Mouse (Mus musculus) thymus, postnatal 0 days (tissue): ENCODE results near the gene Dennd4a. TPM values are rescaled to one million over a fixed set of nuclear protein-coding genes. Genes with fewer than 3 reads are reported as not detected.
"Not testable (repeated sequence)": the region's sequence is repeated elsewhere in the genome, so short reads cannot be mapped to it uniquely, and the experiment has no call there.

Source experiments
- DNase-seq: peaks from one replicate; pipeline ENCODE4 v3.0.0-alpha.2; 2015; ENCODE audit warnings: low spot score
- polyA plus RNA-seq: library from polyadenylated mRNA; unstranded; fragments of >200 nt; fragmentation: Nextera tagmentation; extraction: Ambion mirVana; gene quantifications from 2 replicates; pipeline ENCODE4 v1.2.1, GENCODE M21; 2015

The Dennd4a gene
- polyA plus RNA-seq, 1 experiment from 2014 or later = 8.9 TPM

- peak; percentile 33 for DNase-seq
Measured at GRCm38 (mm10) chr9:64811538-64812474, 666 bp downstream of the Dennd4a start.

- no peak for DNase-seq
Measured at GRCm38 (mm10) chr9:64812475-64812860, 1.3 kb downstream of the Dennd4a start.

- no peak for DNase-seq
Measured at GRCm38 (mm10) chr9:64814273-64814672, 3.1 kb downstream of the Dennd4a start.

GRCm38 (mm10) chr9:64819686-64820085 is 8.5 kb downstream of the Dennd4a start:
- DNase-seq = not testable (repeated sequence)

- DNase-seq = no peak
Measured at GRCm38 (mm10) chr9:64820086-64820795, 9.1 kb downstream of the Dennd4a start.

GRCm38 (mm10) chr9:64822235-64822634 is 11.1 kb downstream of the Dennd4a start:
- DNase-seq = no peak

GRCm38 (mm10) chr9:64824389-64825008 is 13.4 kb downstream of the Dennd4a start:
- DNase-seq = peak; percentile 72

- peak; percentile 33 for DNase-seq
Measured at GRCm38 (mm10) chr9:64830092-64830618, 19.0 kb downstream of the Dennd4a start.

GRCm38 (mm10) chr9:64830641-64831040 is 19.5 kb downstream of the Dennd4a start:
- no peak for DNase-seq

GRCm38 (mm10) chr9:64831760-64832159 is 20.6 kb downstream of the Dennd4a start:
- DNase-seq = peak; percentile 51

- no peak for DNase-seq
Measured at GRCm38 (mm10) chr9:64834418-64834817, 23.3 kb downstream of the Dennd4a start.

- DNase-seq = no peak
Measured at GRCm38 (mm10) chr9:64845355-64845754, 34.2 kb downstream of the Dennd4a start.

- DNase-seq = no peak
Measured at GRCm38 (mm10) chr9:64849548-64849947, 38.4 kb downstream of the Dennd4a start.

- no peak for DNase-seq
Measured at GRCm38 (mm10) chr9:64860083-64860482, 48.9 kb downstream of the Dennd4a start.

- DNase-seq = peak; percentile 35
Measured at GRCm38 (mm10) chr9:64862687-64863086, 51.5 kb downstream of the Dennd4a start.

- DNase-seq = no peak
Measured at GRCm38 (mm10) chr9:64886008-64886407, 74.9 kb downstream of the Dennd4a start.

- DNase-seq = no peak
Measured at GRCm38 (mm10) chr9:64896605-64897004, 85.5 kb downstream of the Dennd4a start.

GRCm38 (mm10) chr9:64902866-64903265 is 91.7 kb downstream of the Dennd4a start:
- no peak for DNase-seq

GRCm38 (mm10) chr9:64903386-64903785 is 92.2 kb downstream of the Dennd4a start:
- peak; percentile 78 for DNase-seq

GRCm38 (mm10) chr9:64904917-64905640 is 93.9 kb downstream of the Dennd4a start:
- no peak for DNase-seq

GRCm38 (mm10) chr9:64907441-64907840 is 96.3 kb downstream of the Dennd4a start:
- no peak for DNase-seq
